Mouse (Mus musculus) limb, embryonic 14.5 days (tissue): ENCODE data around the gene Adcy4. TPM values are rescaled to one million over a fixed set of nuclear protein-coding genes. Genes with fewer than 3 reads are reported as not detected.

Source experiments
- ATAC-seq: fragments of 200-750 bp; cut with Nextera tagmentation; 2 replicates; pipeline ENCODE4 v1.8.0; 2017; ENCODE audit warnings: low read depth, moderate number of reproducible peaks, moderate TSS enrichment; ENCODE audit not compliant: low FRiP score
- DNase-seq: peaks from one replicate; pipeline ENCODE4 v3.0.0-alpha.2; 2015; ENCODE audit warnings: low spot score
- H3K27ac ChIP-seq: fragments of 300-500 bp; sonication (generic); replicated peaks from 2 replicates; pipeline ENCODE4 v1.5.1; 2014; ENCODE audit warnings: low read depth, mild to moderate bottlenecking, low read length, moderate library complexity, mixed read lengths
- H3K27me3 ChIP-seq: fragments of 300-500 bp; sonication (generic); 2 replicates; pipeline ENCODE4 v1.6.1; 2014; ENCODE audit warnings: low read length, mixed read lengths; ENCODE audit not compliant: control insufficient read depth, insufficient read depth
- H3K36me3 ChIP-seq: fragments of 300-500 bp; sonication (generic); 2 replicates; pipeline ENCODE4 v1.6.1; 2014; ENCODE audit warnings: mild to moderate bottlenecking, low read length, moderate library complexity, mixed read lengths; ENCODE audit not compliant: control insufficient read depth, insufficient read depth
- H3K4me1 ChIP-seq: fragments of 300-500 bp; sonication (generic); 2 replicates; pipeline ENCODE4 v1.6.1; 2014; ENCODE audit warnings: antibody characterized with exemption, low read length, mixed read lengths; ENCODE audit not compliant: control insufficient read depth, insufficient read depth
- H3K4me2 ChIP-seq: fragments of 300-500 bp; sonication (generic); replicated peaks from 2 replicates; pipeline ENCODE4 v1.6.1; 2014; ENCODE audit warnings: low read depth, mild to moderate bottlenecking, low read length, moderate library complexity; ENCODE audit not compliant: severe bottlenecking
- H3K4me3 ChIP-seq: fragments of 300-500 bp; sonication (generic); replicated peaks from 2 replicates; pipeline ENCODE4 v1.5.1; 2014; ENCODE audit warnings: low read length
- H3K9ac ChIP-seq: fragments of 300-500 bp; sonication (generic); 2 replicates; pipeline ENCODE4 v1.6.1; 2014; ENCODE audit warnings: mild to moderate bottlenecking, low read depth, low read length, moderate library complexity; ENCODE audit not compliant: severe bottlenecking
- H3K9me3 ChIP-seq: fragments of 300-500 bp; sonication (generic); 2 replicates; pipeline ENCODE4 v1.6.1; 2016; ENCODE audit warnings: low read length; ENCODE audit not compliant: control insufficient read depth
- POLR2A ChIP-seq: fragments of 200-500 bp; IDR thresholded peaks from 2 replicates; pipeline ENCODE4 v1.8.0; 2012; ENCODE audit warnings: inconsistent platforms, mild to moderate bottlenecking, moderate library complexity, borderline replicate concordance; ENCODE audit not compliant: insufficient read depth, insufficient read length; ENCODE audit errors: extremely low read depth
- WGBS: fragments of 180-500 bp; shearing (Covaris S2); extraction: QIAGEN DNeasy Blood & Tissue Kit; methylation state at CpG from one replicate; pipeline ENCODE4 v1.1.7; 2014; 5-methylcytosine and 5-hydroxymethylcytosine counted together
- polyA plus RNA-seq, 2 experiments: library from polyadenylated mRNA; depleted of rRNA in 1 of 2; stranded (reverse) in 1 of 2; unstranded in 1 of 2; fragments of >200 nt; fragmentation: Nextera tagmentation in 1 of 2; extraction: Ambion mirVana in 1 of 2; gene quantifications; 2 replicates each; pipeline versions ENCODE4 v1.2.1 to v1.2.3; 2012 to 2014

Adcy4 gene
- polyA plus RNA-seq, 2 experiments: 16.8 to 32.4 TPM

DNA sequence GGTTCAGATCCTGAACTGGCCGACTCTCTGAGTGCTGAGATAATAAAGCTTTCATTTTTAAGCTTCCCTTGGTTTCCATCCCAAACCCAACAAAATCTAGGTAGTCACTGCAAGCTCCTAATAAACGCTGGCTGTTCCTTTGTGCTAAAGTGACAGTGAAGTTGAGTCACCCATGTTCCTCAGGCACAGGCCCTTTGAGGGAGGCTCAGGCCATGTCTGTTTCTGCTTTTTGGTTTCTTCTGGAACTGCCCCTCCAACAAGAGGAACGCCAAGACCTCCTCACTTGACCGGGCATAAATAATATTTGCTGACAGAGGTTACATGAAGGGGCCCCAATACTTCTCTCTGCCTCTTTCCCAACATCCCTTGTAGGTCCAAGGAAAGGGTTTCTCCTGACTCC is 48.1 kb downstream of the Adcy4 start:
- Histone ChIP-seq H3K4me2 (no peak overlapping the region), H3K9ac (no peak overlapping the region), H3K4me3 (no peak overlapping the region), H3K9me3 (no peaks in the 10 kb centered on the region), H3K4me1 (no peaks in the 10 kb centered on the region), H3K27ac (no peak overlapping the region), H3K36me3 (peaks cover 28% of the 10 kb centered on the region), H3K27me3 (no peaks in the 10 kb centered on the region)
- ATAC-seq (no peak), DNase-seq (no peak)
- 81% methylated on average over 4 of the region's 4 CpGs for WGBS
- TF ChIP-seq POLR2A: no peak

DNA sequence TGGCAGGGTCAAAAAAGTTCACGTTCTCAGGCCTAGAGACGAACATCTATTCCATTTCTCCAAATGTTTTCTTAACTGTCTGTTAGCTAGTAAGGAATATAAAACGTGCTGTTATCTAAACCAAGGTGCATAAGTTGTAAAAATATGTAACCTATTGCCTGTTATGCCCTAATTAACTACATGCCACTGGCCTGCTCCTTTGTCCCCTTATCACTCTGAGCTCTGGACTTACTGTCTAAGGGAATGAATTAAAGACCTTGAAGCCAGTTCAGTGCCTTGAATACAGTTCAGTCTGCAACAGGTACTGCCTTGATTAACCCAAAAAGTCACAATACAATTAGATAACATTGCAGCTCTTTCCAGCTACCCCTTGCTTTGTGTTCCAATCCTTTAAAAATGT is 48.6 kb downstream of the Adcy4 start:
- H3K4me3 ChIP-seq: no peak overlapping the region
- no peak for ATAC-seq
- TF ChIP-seq POLR2A: no peak
- 61% methylated on average over 3 of the region's 3 CpGs for WGBS
- no peak overlapping the region for H3K9ac ChIP-seq
- DNase-seq: no peak
- peaks cover 24% of the 10 kb centered on the region for H3K36me3 ChIP-seq
- no peak overlapping the region for H3K4me2 ChIP-seq
- H3K27ac ChIP-seq: no peak overlapping the region
- H3K9me3 ChIP-seq: no peaks in the 10 kb centered on the region
- H3K4me1 ChIP-seq: no peaks in the 10 kb centered on the region
- H3K27me3 ChIP-seq: no peaks in the 10 kb centered on the region

DNA sequence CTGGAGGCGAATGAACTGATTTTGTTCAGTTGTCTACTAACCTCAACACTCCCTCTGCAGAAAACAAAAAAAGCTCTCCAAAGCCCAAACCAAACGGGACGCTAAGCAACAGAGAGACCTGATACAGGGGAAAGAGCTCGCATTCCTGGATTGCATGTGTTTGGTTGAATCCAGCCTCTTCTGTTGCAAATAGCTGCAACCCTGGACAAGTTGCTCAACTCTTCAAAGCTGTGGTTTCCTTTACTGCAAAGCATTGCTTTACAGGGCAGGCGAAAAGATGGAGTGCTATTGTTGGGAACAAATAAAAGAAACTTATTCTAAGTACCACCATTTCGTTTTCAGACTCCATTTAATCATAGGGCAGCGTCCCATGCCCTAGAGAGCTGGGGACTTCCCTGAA is 49.0 kb downstream of the Adcy4 start:
- Histone ChIP-seq H3K27me3 (no peaks in the 10 kb centered on the region), H3K9me3 (no peaks in the 10 kb centered on the region), H3K4me1 (no peaks in the 10 kb centered on the region), H3K27ac (no peak overlapping the region), H3K36me3 (peaks cover 19% of the 10 kb centered on the region), H3K9ac (no peak overlapping the region), H3K4me3 (no peak overlapping the region), H3K4me2 (no peak overlapping the region)
- no peak for TF ChIP-seq POLR2A
- 72% methylated on average over 7 of the region's 7 CpGs for WGBS
- DNase-seq (no peak), ATAC-seq (no peak)

DNA sequence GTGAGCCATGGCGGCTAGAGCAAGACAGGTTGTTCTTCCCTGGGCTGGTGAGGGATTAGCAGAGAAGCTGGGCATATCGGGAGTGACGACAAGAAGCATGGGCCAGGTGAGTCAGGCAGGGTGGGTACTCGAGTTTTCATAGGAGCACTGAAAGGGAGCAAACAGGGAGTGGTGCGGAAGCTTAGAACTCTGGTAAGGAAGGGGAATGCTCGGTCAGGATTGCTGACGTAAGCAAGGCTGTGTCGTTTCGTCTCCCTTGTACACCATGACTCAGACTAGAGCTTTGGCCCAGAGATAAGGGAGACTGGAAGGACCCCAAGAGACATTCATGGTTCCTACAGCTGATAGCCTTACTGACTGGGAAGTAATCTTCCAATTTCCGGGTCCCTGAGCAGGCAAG is 50.0 kb downstream of the Adcy4 start:
- H3K27me3 ChIP-seq: no peaks in the 10 kb centered on the region
- H3K9me3 ChIP-seq: no peaks in the 10 kb centered on the region
- 76% methylated on average over 10 of the region's 10 CpGs for WGBS
- H3K9ac ChIP-seq: no peak overlapping the region
- no peak overlapping the region for H3K4me3 ChIP-seq
- H3K4me2 ChIP-seq: no peak overlapping the region
- TF ChIP-seq POLR2A: no peak
- H3K27ac ChIP-seq: no peak overlapping the region
- DNase-seq: no peak
- H3K36me3 ChIP-seq: peaks cover 12% of the 10 kb centered on the region; the same call in 1 of the 2 replicates
- H3K4me1 ChIP-seq: no peaks in the 10 kb centered on the region
- no peak for ATAC-seq

DNA sequence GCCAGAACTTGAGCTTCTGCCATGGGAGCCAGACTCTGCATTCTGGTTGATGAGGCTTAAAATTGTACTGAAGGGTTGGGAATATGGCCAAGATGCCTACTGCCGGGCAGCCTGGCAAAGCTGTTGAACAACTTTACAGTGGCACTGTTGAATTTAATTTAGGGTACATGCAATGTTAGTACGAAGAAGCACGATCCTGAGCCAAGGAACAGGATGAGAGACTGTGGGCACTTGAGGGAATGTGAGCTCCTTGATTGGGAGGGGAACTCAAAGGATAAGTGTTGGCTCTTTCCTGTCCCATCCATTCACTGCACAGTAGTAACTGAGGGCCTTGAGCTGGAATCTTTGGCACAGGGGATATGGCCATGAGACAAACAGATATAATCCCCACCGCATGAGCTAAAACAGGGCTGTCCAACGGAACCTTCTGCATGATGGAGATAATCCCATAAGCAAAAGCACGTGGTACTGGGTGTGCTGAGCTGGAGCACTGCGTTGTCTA is 53.3 kb downstream of the Adcy4 start:
- TF ChIP-seq POLR2A: no peak
- WGBS: 77% methylated on average over 7 of the region's 7 CpGs
- ATAC-seq: no peak
- Histone ChIP-seq H3K27ac (no peak overlapping the region), H3K4me1 (no peaks in the 10 kb centered on the region), H3K36me3 (no peaks in the 10 kb centered on the region), H3K9ac (no peak overlapping the region), H3K27me3 (no peaks in the 10 kb centered on the region), H3K4me3 (no peak overlapping the region), H3K9me3 (no peaks in the 10 kb centered on the region), H3K4me2 (no peak overlapping the region)
- no peak for DNase-seq

DNA sequence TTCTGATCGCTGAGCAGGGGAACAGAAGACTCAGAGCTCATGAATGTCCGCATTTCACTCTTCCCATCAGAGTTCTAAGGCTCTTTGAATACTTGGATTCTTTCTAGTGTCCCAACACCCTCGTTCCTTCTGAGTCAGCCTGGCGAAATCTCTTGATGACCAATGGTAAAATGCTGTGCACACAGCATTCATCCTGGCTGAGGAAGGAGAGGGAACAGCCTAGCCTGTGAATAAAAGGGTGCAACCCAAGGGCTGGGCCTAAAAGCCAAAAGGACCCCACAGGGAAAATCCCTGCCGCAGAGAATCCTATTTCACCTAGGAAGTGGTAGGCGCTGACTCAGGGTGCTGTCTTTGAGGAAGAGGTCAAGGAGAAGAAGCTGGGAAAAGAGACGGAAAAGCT is 53.8 kb downstream of the Adcy4 start:
- H3K4me2 ChIP-seq: no peak overlapping the region
- ATAC-seq: no peak
- WGBS: 79% methylated on average over 7 of the region's 7 CpGs

More for the DNA sequence above, 53.8 kb downstream of the Adcy4 start:
- Histone ChIP-seq H3K27me3 (no peaks in the 10 kb centered on the region), H3K4me1 (no peaks in the 10 kb centered on the region), H3K9me3 (no peaks in the 10 kb centered on the region), H3K9ac (no peak overlapping the region), H3K27ac (no peak overlapping the region), H3K36me3 (no peaks in the 10 kb centered on the region), H3K4me3 (no peak overlapping the region)
- no peak for TF ChIP-seq POLR2A
- no peak for DNase-seq
